Mouse (Mus musculus): ENCODE results near the gene Irf8. TPM values are rescaled to one million over a fixed set of nuclear protein-coding genes. Genes with fewer than 3 reads are reported as not detected.

The Irf8 gene
- total RNA-seq (2014; fragmentation: Nextera tagmentation) (not detected in 2 replicates), total RNA-seq (2017) (0.05 TPM in 1 of 2 replicates, not detected in the other), polyA plus RNA-seq (2012) (0.07 TPM in 2 replicates)

DNA sequence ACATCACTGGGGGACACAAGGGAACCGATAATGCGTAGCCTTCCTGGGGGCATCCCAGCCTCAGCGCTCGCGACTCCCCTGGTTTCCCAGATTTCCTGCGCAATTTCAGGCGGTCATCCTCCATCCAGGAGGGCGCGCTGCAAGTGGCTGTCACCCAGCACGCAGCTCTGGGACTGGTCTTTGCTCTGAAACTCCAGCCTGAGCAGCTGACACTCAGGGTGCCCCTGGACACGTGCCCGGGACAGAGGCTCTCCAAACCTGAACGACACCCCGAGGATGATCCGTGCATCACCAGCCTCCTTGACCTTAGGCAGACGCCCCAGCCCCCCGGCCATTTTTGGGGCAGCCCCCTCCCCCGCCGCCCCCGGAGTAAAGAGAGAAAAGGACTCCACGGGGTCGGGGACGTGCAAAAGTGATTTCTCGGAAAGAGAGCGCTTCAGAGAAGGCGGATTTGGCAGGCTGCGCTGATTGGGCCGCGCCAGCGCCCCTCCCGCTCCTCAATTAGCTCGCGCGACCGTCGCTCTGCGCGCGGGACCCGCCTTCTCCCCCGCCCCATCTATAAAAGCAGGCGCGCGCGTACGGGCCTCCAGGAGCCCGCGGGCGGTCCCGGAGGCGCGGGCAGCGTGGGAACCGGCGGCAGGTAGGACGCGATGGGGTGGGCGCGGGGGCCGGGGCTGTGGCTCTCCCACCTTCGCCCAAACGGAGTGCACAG, at the start of gene Irf8:
Irf8 (plus strand) TSS at position 589 of the 712 bp plus-strand sequence.
- H3K36me3 ChIP-seq (replicated peaks), result no peaks in the 10 kb centered on the region

DNA sequence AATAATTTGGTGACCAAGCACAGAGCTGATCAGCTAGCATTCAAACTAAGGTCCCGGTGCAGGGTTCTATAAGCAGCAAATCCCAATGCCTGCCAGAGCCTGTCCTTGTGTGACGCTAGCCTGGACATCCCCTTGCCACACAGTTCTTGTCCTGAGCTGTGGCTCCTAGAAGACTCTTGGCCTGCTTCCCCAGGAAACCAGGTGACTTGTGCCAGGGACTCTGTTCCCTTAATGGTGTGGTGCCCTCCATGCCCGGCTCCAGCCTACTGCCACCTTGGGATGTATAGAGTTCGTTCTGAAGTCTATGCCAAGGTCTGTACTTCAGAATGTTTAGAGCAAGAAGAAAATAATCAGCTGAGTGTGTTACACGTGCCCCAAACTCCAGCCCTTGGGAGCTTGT, 49.6 kb upstream of the Irf8 start:
- ATAC-seq (ENCODE audit: extremely low read depth, insufficient number of reproducible peaks, low FRiP score, poor library complexity, severe bottlenecking) (no peak), DNase-seq (ENCODE audit: low spot score) (no peak)
- TF ChIP-seq TAL1 (conservative IDR thresholded peaks at IDR 0.05; ENCODE audit: low read depth, low read length), result no peak
- TF ChIP-seq GATA2 (IDR thresholded peaks at IDR 0.05; ENCODE audit: borderline replicate concordance, low read depth, low read length), result no peak
- TF ChIP-seq CTCF (IDR thresholded peaks at IDR 0.05; ENCODE audit: low read depth, low read length), result no peak
- TF ChIP-seq GATA1 (IDR thresholded peaks at IDR 0.05; ENCODE audit: borderline replicate concordance, low read length), result no peak
- TF ChIP-seq POLR2AphosphoS5 (IDR thresholded peaks at IDR 0.05; ENCODE audit: insufficient replicate concordance, low read depth, low read length), result no peak
- peaks cover 5% of the 10 kb centered on the region; the same call in 1 of the 2 replicates for H3K4me1 ChIP-seq (ENCODE audit: insufficient read depth, low read depth, low read length)
- no peaks in the 10 kb centered on the region; the same call in 1 of the 2 replicates for H3K27me3 ChIP-seq (ENCODE audit: insufficient read depth, low read length)
- peaks cover 1% of the 10 kb centered on the region for H3K9me3 ChIP-seq (replicated peaks)
- no peak overlapping the region for H3K4me3 ChIP-seq (ENCODE audit: low read depth, low read length)
- H3K36me3 ChIP-seq (replicated peaks), result no peaks in the 10 kb centered on the region

More for the DNA sequence above, at the start of gene Irf8:
- no peak for DNase-seq (ENCODE audit: low spot score)
- no peak for TF ChIP-seq GATA1 (IDR thresholded peaks at IDR 0.05; ENCODE audit: borderline replicate concordance, low read length)
- TF ChIP-seq TAL1 (conservative IDR thresholded peaks at IDR 0.05; ENCODE audit: low read depth, low read length), result no peak
- TF ChIP-seq GATA2 (IDR thresholded peaks at IDR 0.05; ENCODE audit: borderline replicate concordance, low read depth, low read length), result no peak
- no peak for TF ChIP-seq CTCF (IDR thresholded peaks at IDR 0.05; ENCODE audit: low read depth, low read length)
- TF ChIP-seq POLR2AphosphoS5 (IDR thresholded peaks at IDR 0.05; ENCODE audit: insufficient replicate concordance, low read depth, low read length), result no peak
- ATAC-seq (ENCODE audit: extremely low read depth, insufficient number of reproducible peaks, low FRiP score, poor library complexity, severe bottlenecking), result no peak
- Histone ChIP-seq H3K27me3 (ENCODE audit: insufficient read depth, low read length) (no peaks in the 10 kb centered on the region), H3K4me3 (ENCODE audit: low read depth, low read length) (peak within 1 kb of the TSS; percentile 7; the same call in 1 of the 2 replicates), H3K4me1 (ENCODE audit: insufficient read depth, low read depth, low read length) (no peaks in the 10 kb centered on the region), H3K9me3 (replicated peaks) (peaks cover 83% of the 10 kb centered on the region)

DNA sequence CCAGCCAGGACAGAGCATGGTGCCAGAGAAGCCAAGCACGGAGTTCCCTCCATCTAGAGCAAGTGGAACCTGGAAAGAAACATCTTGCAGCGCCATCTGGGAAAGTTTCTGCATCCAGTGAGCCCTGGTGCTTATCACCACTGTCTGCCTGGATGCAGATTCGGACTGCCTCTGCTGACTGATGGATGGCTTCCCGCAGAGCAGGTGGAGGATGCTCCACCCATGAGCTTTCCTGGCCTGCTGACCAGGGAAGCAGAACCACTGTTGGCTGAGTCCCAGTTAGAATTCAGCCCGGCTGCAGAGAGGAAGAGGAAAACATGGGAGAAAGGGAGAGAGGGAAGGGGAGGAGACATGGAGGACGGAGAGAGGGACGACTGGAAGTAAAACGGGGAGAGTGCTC, 48.4 kb upstream of the Irf8 start:
- Histone ChIP-seq H3K36me3 (replicated peaks) (no peaks in the 10 kb centered on the region), H3K27me3 (ENCODE audit: insufficient read depth, low read length) (no peaks in the 10 kb centered on the region), H3K4me3 (ENCODE audit: low read depth, low read length) (no peak overlapping the region), H3K9me3 (replicated peaks) (peaks cover 6% of the 10 kb centered on the region), H3K4me1 (ENCODE audit: insufficient read depth, low read depth, low read length) (peaks cover 5% of the 10 kb centered on the region; the same call in 1 of the 2 replicates)
- DNase-seq (ENCODE audit: low spot score) (no peak), ATAC-seq (ENCODE audit: extremely low read depth, insufficient number of reproducible peaks, low FRiP score, poor library complexity, severe bottlenecking) (no peak)
- TF ChIP-seq GATA2 (IDR thresholded peaks at IDR 0.05; ENCODE audit: borderline replicate concordance, low read depth, low read length), result no peak
- no peak for TF ChIP-seq TAL1 (conservative IDR thresholded peaks at IDR 0.05; ENCODE audit: low read depth, low read length)
- TF ChIP-seq POLR2AphosphoS5 (IDR thresholded peaks at IDR 0.05; ENCODE audit: insufficient replicate concordance, low read depth, low read length), result no peak

DNA sequence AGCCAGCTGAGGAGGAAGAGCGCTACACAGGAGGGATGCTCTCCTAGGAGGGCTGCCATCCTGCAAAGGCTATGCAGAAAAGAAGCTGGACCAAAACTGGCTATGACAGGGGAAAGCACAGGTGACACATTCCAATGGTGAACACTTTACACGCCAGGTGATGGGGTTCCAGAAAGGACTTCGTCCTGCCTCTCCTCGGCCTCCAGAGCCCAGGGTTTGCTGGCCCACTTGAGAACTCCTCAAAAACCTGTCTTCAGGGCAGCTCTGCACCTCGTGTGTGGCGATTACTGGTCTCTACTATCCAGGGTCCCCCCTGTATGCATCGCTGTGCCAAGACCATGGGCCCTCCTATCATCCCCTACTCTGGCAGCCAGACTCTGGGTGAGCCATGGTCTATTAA, 47.6 kb upstream of the Irf8 start:
- Histone ChIP-seq H3K27me3 (ENCODE audit: insufficient read depth, low read length) (no peaks in the 10 kb centered on the region), H3K9me3 (replicated peaks) (peaks cover 6% of the 10 kb centered on the region), H3K4me3 (ENCODE audit: low read depth, low read length) (no peak overlapping the region), H3K36me3 (replicated peaks) (no peaks in the 10 kb centered on the region), H3K4me1 (ENCODE audit: insufficient read depth, low read depth, low read length) (peaks cover 3% of the 10 kb centered on the region; the same call in 1 of the 2 replicates)
- TF ChIP-seq TAL1 (conservative IDR thresholded peaks at IDR 0.05; ENCODE audit: low read depth, low read length) (no peak), CTCF (IDR thresholded peaks at IDR 0.05; ENCODE audit: low read depth, low read length) (no peak), GATA2 (IDR thresholded peaks at IDR 0.05; ENCODE audit: borderline replicate concordance, low read depth, low read length) (no peak), POLR2AphosphoS5 (IDR thresholded peaks at IDR 0.05; ENCODE audit: insufficient replicate concordance, low read depth, low read length) (no peak), GATA1 (IDR thresholded peaks at IDR 0.05; ENCODE audit: borderline replicate concordance, low read length) (no peak)
- ATAC-seq (ENCODE audit: extremely low read depth, insufficient number of reproducible peaks, low FRiP score, poor library complexity, severe bottlenecking) (no peak), DNase-seq (ENCODE audit: low spot score) (no peak)

DNA sequence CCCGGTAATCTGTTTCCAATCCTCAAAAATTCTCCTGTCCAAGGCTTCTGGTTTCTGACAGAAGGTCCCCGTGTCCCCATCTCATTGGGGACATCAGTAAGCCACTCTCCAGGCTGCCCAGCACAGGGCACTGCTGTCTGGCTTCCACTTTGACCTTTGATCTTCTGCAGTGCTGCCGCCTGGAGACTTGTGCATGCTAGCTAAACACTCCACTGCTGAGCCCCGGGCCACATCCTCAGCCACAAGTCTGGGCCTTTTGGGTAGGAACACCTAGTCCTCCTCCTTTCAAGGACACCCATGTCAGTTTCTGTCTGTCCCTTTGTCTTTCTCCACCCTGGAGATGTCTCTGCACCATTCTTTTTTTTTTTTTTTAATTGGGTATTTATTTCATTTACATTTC, 43.2 kb upstream of the Irf8 start:
- Histone ChIP-seq H3K9me3 (replicated peaks) (peaks cover 24% of the 10 kb centered on the region), H3K36me3 (replicated peaks) (no peaks in the 10 kb centered on the region), H3K4me3 (ENCODE audit: low read depth, low read length) (no peak overlapping the region), H3K27me3 (ENCODE audit: insufficient read depth, low read length) (no peaks in the 10 kb centered on the region), H3K4me1 (ENCODE audit: insufficient read depth, low read depth, low read length) (no peaks in the 10 kb centered on the region)
- DNase-seq (ENCODE audit: low spot score) (no peak), ATAC-seq (ENCODE audit: extremely low read depth, insufficient number of reproducible peaks, low FRiP score, poor library complexity, severe bottlenecking) (no peak)
- TF ChIP-seq TAL1 (conservative IDR thresholded peaks at IDR 0.05; ENCODE audit: low read depth, low read length) (no peak), GATA2 (IDR thresholded peaks at IDR 0.05; ENCODE audit: borderline replicate concordance, low read depth, low read length) (no peak), POLR2AphosphoS5 (IDR thresholded peaks at IDR 0.05; ENCODE audit: insufficient replicate concordance, low read depth, low read length) (no peak), GATA1 (IDR thresholded peaks at IDR 0.05; ENCODE audit: borderline replicate concordance, low read length) (no peak), CTCF (IDR thresholded peaks at IDR 0.05; ENCODE audit: low read depth, low read length) (no peak)

DNA sequence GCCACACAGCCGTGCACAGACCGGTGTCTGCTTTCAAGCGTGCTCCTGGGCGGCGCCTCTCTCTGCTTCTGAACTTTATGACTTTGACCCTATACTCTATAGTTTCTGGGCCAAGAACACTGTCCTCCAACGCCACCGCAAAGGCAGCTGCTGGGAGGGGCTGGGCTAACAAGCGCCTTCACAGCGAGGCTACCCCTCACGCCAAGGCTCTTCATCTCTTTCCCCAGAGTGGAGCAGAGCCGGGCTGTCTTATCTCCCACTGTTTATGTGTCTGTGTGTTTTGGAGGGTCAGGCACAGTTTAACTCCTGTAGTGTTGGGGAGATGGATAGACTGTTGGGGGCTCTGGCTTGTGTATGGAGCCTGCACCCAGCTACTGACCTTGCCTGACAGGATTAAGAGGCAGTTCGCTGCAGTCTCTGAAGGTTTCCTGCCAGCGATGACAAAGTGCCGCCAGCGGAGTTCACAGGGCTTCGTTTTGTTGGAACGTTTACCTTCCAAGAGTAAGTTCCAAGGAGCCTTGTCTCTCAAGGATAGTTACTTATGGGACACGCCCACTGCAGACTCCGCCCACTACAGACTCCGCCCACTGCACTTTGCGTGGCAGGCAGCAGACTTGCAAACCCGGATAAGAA, 42.2 kb upstream of the Irf8 start:
- DNase-seq (ENCODE audit: low spot score), result no peak
- H3K36me3 ChIP-seq (replicated peaks), result no peaks in the 10 kb centered on the region
- no peak overlapping the region for H3K4me3 ChIP-seq (ENCODE audit: low read depth, low read length)
- no peaks in the 10 kb centered on the region for H3K27me3 ChIP-seq (ENCODE audit: insufficient read depth, low read length)
- TF ChIP-seq CTCF (IDR thresholded peaks at IDR 0.05; ENCODE audit: low read depth, low read length) (no peak), TAL1 (conservative IDR thresholded peaks at IDR 0.05; ENCODE audit: low read depth, low read length) (no peak), GATA2 (IDR thresholded peaks at IDR 0.05; ENCODE audit: borderline replicate concordance, low read depth, low read length) (no peak), GATA1 (IDR thresholded peaks at IDR 0.05; ENCODE audit: borderline replicate concordance, low read length) (no peak), POLR2AphosphoS5 (IDR thresholded peaks at IDR 0.05; ENCODE audit: insufficient replicate concordance, low read depth, low read length) (no peak)
- no peaks in the 10 kb centered on the region for H3K4me1 ChIP-seq (ENCODE audit: insufficient read depth, low read depth, low read length)
- ATAC-seq (ENCODE audit: extremely low read depth, insufficient number of reproducible peaks, low FRiP score, poor library complexity, severe bottlenecking), result no peak
- H3K9me3 ChIP-seq (replicated peaks), result peaks cover 24% of the 10 kb centered on the region
